Mouse (Mus musculus): ENCODE results near the gene Patl2. TPM values are rescaled to one million over a fixed set of nuclear protein-coding genes. Genes with fewer than 3 reads are reported as not detected.
A peak's percentile ranks its signal among the peaks of the same experiment; 100 is the strongest.

Patl2 gene
- polyA plus RNA-seq, 1 experiment from 2014 or later = not detected

GRCm38 (mm10) chr2:122160680-122161079 is 25.3 kb downstream of the Patl2 start, which contains the start of gene Trim69:
Gene Trim69 (plus strand): TSS chr2:122160700.
- Histone ChIP-seq H3K9me3 (replicated peaks; ENCODE audit: control insufficient read depth, low read length) (no peaks in the 10 kb centered on the region), H3K27ac (ENCODE audit: low read length) (no peak within 1 kb of the TSS), H3K4me3 (replicated peaks; ENCODE audit: low read length) (no peak within 1 kb of the TSS), H3K27me3 (ENCODE audit: control insufficient read depth, insufficient read depth, low read length) (no peaks in the 10 kb centered on the region), H3K36me3 (ENCODE audit: control insufficient read depth, insufficient read depth, low read length) (no peaks in the 10 kb centered on the region), H3K4me2 (ENCODE audit: low read depth, low read length) (no peak within 1 kb of the TSS), H3K9ac (ENCODE audit: low read length) (no peak within 1 kb of the TSS), H3K4me1 (ENCODE audit: control insufficient read depth, insufficient read depth, low read length) (no peaks in the 10 kb centered on the region; the same call in 1 of the 2 replicates)
- WGBS = 41% methylated on average over 2 of the region's 2 CpGs
- no peak for ATAC-seq (ENCODE audit: insufficient read depth, low FRiP score)

- no peak overlapping the region for H3K27ac ChIP-seq (ENCODE audit: low read length)
- no peaks in the 10 kb centered on the region for H3K27me3 ChIP-seq (ENCODE audit: control insufficient read depth, insufficient read depth, low read length)
- 70% methylated on average over 6 of the region's 6 CpGs for WGBS
- no peak overlapping the region for H3K4me2 ChIP-seq (ENCODE audit: low read depth, low read length)
- ATAC-seq (ENCODE audit: insufficient read depth, low FRiP score) = no peak
- H3K36me3 ChIP-seq (ENCODE audit: control insufficient read depth, insufficient read depth, low read length) = no peaks in the 10 kb centered on the region
- H3K9me3 ChIP-seq (replicated peaks; ENCODE audit: control insufficient read depth, low read length) = no peaks in the 10 kb centered on the region
- H3K9ac ChIP-seq (ENCODE audit: low read length) = no peak overlapping the region
- H3K4me3 ChIP-seq (replicated peaks; ENCODE audit: low read length) = no peak overlapping the region
- H3K4me1 ChIP-seq (ENCODE audit: control insufficient read depth, insufficient read depth, low read length) = no peaks in the 10 kb centered on the region; the same call in 1 of the 2 replicates
Measured at GRCm38 (mm10) chr2:122159667-122160066, 26.3 kb downstream of the Patl2 start.

- H3K27me3 ChIP-seq (ENCODE audit: control insufficient read depth, insufficient read depth, low read length) = no peaks in the 10 kb centered on the region
- peak overlapping the region; percentile 64 for H3K27ac ChIP-seq (ENCODE audit: low read length)
- WGBS = 29% methylated on average over 6 of the region's 6 CpGs
- no peak overlapping the region for H3K9ac ChIP-seq (ENCODE audit: low read length)
- no peak overlapping the region for H3K4me2 ChIP-seq (ENCODE audit: low read depth, low read length)
- H3K4me3 ChIP-seq (replicated peaks; ENCODE audit: low read length) = no peak overlapping the region
- H3K9me3 ChIP-seq (replicated peaks; ENCODE audit: control insufficient read depth, low read length) = no peaks in the 10 kb centered on the region
- H3K36me3 ChIP-seq (ENCODE audit: control insufficient read depth, insufficient read depth, low read length) = no peaks in the 10 kb centered on the region
- H3K4me1 ChIP-seq (ENCODE audit: control insufficient read depth, insufficient read depth, low read length) = no peaks in the 10 kb centered on the region
- peak; percentile 66 for ATAC-seq (ENCODE audit: insufficient read depth, low FRiP score)
Measured at GRCm38 (mm10) chr2:122158362-122158802, 27.6 kb downstream of the Patl2 start.

- Histone ChIP-seq H3K27ac (ENCODE audit: low read length) (no peak overlapping the region), H3K4me3 (replicated peaks; ENCODE audit: low read length) (no peak overlapping the region), H3K9ac (ENCODE audit: low read length) (no peak overlapping the region), H3K4me1 (ENCODE audit: control insufficient read depth, insufficient read depth, low read length) (no peaks in the 10 kb centered on the region), H3K4me2 (ENCODE audit: low read depth, low read length) (no peak overlapping the region), H3K27me3 (ENCODE audit: control insufficient read depth, insufficient read depth, low read length) (no peaks in the 10 kb centered on the region), H3K9me3 (replicated peaks; ENCODE audit: control insufficient read depth, low read length) (no peaks in the 10 kb centered on the region), H3K36me3 (ENCODE audit: control insufficient read depth, insufficient read depth, low read length) (no peaks in the 10 kb centered on the region)
- ATAC-seq (ENCODE audit: insufficient read depth, low FRiP score) = no peak
Measured at GRCm38 (mm10) chr2:122157561-122157960, 28.4 kb downstream of the Patl2 start.

- Histone ChIP-seq H3K36me3 (ENCODE audit: control insufficient read depth, insufficient read depth, low read length) (no peaks in the 10 kb centered on the region), H3K9me3 (replicated peaks; ENCODE audit: control insufficient read depth, low read length) (no peaks in the 10 kb centered on the region), H3K4me3 (replicated peaks; ENCODE audit: low read length) (no peak overlapping the region), H3K4me1 (ENCODE audit: control insufficient read depth, insufficient read depth, low read length) (no peaks in the 10 kb centered on the region), H3K27ac (ENCODE audit: low read length) (no peak overlapping the region), H3K27me3 (ENCODE audit: control insufficient read depth, insufficient read depth, low read length) (no peaks in the 10 kb centered on the region), H3K4me2 (ENCODE audit: low read depth, low read length) (no peak overlapping the region), H3K9ac (ENCODE audit: low read length) (no peak overlapping the region)
- 86% methylated on average over 4 of the region's 4 CpGs for WGBS
- no peak for ATAC-seq (ENCODE audit: insufficient read depth, low FRiP score)
Measured at GRCm38 (mm10) chr2:122156051-122156700, 29.8 kb downstream of the Patl2 start.

GRCm38 (mm10) chr2:122155292-122155691 is 30.7 kb downstream of the Patl2 start:
- H3K27ac ChIP-seq (ENCODE audit: low read length) = no peak overlapping the region
- ATAC-seq (ENCODE audit: insufficient read depth, low FRiP score) = no peak
- no peak overlapping the region for H3K9ac ChIP-seq (ENCODE audit: low read length)
- H3K4me2 ChIP-seq (ENCODE audit: low read depth, low read length) = no peak overlapping the region
- no peak overlapping the region for H3K4me3 ChIP-seq (replicated peaks; ENCODE audit: low read length)
- no peaks in the 10 kb centered on the region for H3K36me3 ChIP-seq (ENCODE audit: control insufficient read depth, insufficient read depth, low read length)
- no peaks in the 10 kb centered on the region for H3K9me3 ChIP-seq (replicated peaks; ENCODE audit: control insufficient read depth, low read length)
- no peaks in the 10 kb centered on the region for H3K4me1 ChIP-seq (ENCODE audit: control insufficient read depth, insufficient read depth, low read length)
- no peaks in the 10 kb centered on the region for H3K27me3 ChIP-seq (ENCODE audit: control insufficient read depth, insufficient read depth, low read length)
- WGBS = 81% methylated on average over 2 of the region's 2 CpGs

- ATAC-seq (ENCODE audit: insufficient read depth, low FRiP score) = no peak
- Histone ChIP-seq H3K9ac (ENCODE audit: low read length) (no peak overlapping the region), H3K27ac (ENCODE audit: low read length) (no peak overlapping the region), H3K27me3 (ENCODE audit: control insufficient read depth, insufficient read depth, low read length) (no peaks in the 10 kb centered on the region), H3K36me3 (ENCODE audit: control insufficient read depth, insufficient read depth, low read length) (no peaks in the 10 kb centered on the region), H3K4me1 (ENCODE audit: control insufficient read depth, insufficient read depth, low read length) (0 out of 2 replicates have a peak, but pooled peaks cover under 1% of the 10 kb centered on the region), H3K4me3 (replicated peaks; ENCODE audit: low read length) (no peak overlapping the region), H3K9me3 (replicated peaks; ENCODE audit: control insufficient read depth, low read length) (no peaks in the 10 kb centered on the region), H3K4me2 (ENCODE audit: low read depth, low read length) (no peak overlapping the region)
- WGBS = 92% methylated on average over 2 of the region's 2 CpGs
Measured at GRCm38 (mm10) chr2:122154479-122154878, 31.5 kb downstream of the Patl2 start.

- Histone ChIP-seq H3K36me3 (ENCODE audit: control insufficient read depth, insufficient read depth, low read length) (no peaks in the 10 kb centered on the region), H3K27ac (ENCODE audit: low read length) (no peak overlapping the region), H3K9ac (ENCODE audit: low read length) (no peak overlapping the region), H3K4me1 (ENCODE audit: control insufficient read depth, insufficient read depth, low read length) (0 out of 2 replicates have a peak, but pooled peaks cover 6% of the 10 kb centered on the region), H3K4me2 (ENCODE audit: low read depth, low read length) (no peak overlapping the region), H3K9me3 (replicated peaks; ENCODE audit: control insufficient read depth, low read length) (no peaks in the 10 kb centered on the region), H3K27me3 (ENCODE audit: control insufficient read depth, insufficient read depth, low read length) (no peaks in the 10 kb centered on the region), H3K4me3 (replicated peaks; ENCODE audit: low read length) (no peak overlapping the region)
- no peak for ATAC-seq (ENCODE audit: insufficient read depth, low FRiP score)
- WGBS = 82% methylated on average over 6 of the region's 7 CpGs
Measured at GRCm38 (mm10) chr2:122153681-122154365, 32.2 kb downstream of the Patl2 start.

- Histone ChIP-seq H3K4me2 (ENCODE audit: low read depth, low read length) (no peak overlapping the region), H3K9ac (ENCODE audit: low read length) (no peak overlapping the region), H3K4me1 (ENCODE audit: control insufficient read depth, insufficient read depth, low read length) (0 out of 2 replicates have a peak, but pooled peaks cover 6% of the 10 kb centered on the region), H3K27me3 (ENCODE audit: control insufficient read depth, insufficient read depth, low read length) (no peaks in the 10 kb centered on the region), H3K9me3 (replicated peaks; ENCODE audit: control insufficient read depth, low read length) (no peaks in the 10 kb centered on the region), H3K27ac (ENCODE audit: low read length) (no peak overlapping the region), H3K36me3 (ENCODE audit: control insufficient read depth, insufficient read depth, low read length) (no peaks in the 10 kb centered on the region), H3K4me3 (replicated peaks; ENCODE audit: low read length) (no peak overlapping the region)
- no peak for ATAC-seq (ENCODE audit: insufficient read depth, low FRiP score)
- 77% methylated on average over 3 of the region's 3 CpGs for WGBS
Measured at GRCm38 (mm10) chr2:122152850-122153249, 33.1 kb downstream of the Patl2 start.

All from stomach, embryonic 16.5 days (tissue).